Mouse (Mus musculus) embryonic fibroblast, embryonic 13.5 days (primary cell): ENCODE data around the gene Vrk2.

Source experiments
- CTCF ChIP-seq: IDR thresholded peaks from 2 replicates; pipeline ENCODE4 v1.5.1; 2011; ENCODE audit warnings: mild to moderate bottlenecking, control low read depth, low read length, moderate library complexity, borderline replicate concordance; ENCODE audit not compliant: insufficient read depth
- POLR2A ChIP-seq: IDR thresholded peaks from 2 replicates; pipeline ENCODE4 v1.6.1; 2011; ENCODE audit warnings: low read depth, mild to moderate bottlenecking, control low read depth, low read length, moderate library complexity

- TF ChIP-seq CTCF: no peak
- no peak for TF ChIP-seq POLR2A
These were observed 7.2 kb downstream of the Vrk2 start for GRCm38 (mm10) chr11:26586367-26587183.
